Mouse (Mus musculus) naive thymus-derived CD4-positive, alpha-beta T cell, adult 2 months (primary cell): Measurements from ENCODE around the gene Lama4.

ENCODE experiments used
- DNase-seq: peaks from one replicate; pipeline ENCODE4 v3.0.0-alpha.2; 2011; ENCODE audit warnings: low read depth

Lama4 gene

GRCm38 (mm10) chr10:39049581-39050294 lies 84.4 kb downstream of the Lama4 start:
- DNase-seq = no peak

DNA sequence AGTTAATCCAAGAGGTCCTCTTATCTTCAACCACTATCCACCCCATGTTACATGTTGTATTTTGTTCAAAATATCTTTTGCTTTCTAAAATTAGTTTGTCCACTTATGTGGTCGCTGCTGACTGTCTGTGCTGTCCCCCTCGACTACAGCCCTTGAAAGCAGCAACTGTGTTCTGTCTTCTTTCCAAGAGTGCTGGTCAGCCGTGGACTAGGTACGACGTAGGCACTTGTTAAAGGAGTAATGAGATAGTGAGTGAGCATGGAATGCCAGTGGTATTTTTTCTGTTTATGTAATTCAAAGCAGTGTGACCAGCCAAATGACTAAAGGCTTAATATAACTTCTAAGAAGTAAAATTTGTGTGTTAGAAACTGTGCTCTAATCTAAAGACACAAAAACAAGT lies 90.7 kb downstream of the Lama4 start:
- DNase-seq = no peak

DNA sequence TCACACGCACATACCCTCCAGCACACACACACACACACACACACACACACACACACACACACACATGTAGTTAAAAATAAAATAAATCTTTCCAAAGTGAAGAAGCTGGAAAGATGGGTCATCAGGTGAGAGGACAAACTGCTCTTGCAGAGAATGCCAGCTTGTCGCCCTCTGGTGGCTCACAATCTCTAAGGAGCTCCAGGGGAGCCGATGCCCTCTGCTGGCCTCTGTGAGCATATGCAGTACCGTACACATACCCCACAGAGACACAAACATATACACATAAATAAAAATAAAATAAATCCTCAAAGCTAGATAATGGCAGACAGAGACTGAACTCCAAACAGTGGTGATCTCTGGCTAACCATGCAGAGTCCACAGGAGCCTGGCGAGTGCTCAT lies 99.4 kb downstream of the Lama4 start:
- DNase-seq = peak; percentile 40

- DNase-seq = no peak
These were observed 100.1 kb downstream of the Lama4 start for GRCm38 (mm10) chr10:39065449-39065848.

- DNase-seq = no peak
These were observed 100.7 kb downstream of the Lama4 start for GRCm38 (mm10) chr10:39066061-39066460.

DNA sequence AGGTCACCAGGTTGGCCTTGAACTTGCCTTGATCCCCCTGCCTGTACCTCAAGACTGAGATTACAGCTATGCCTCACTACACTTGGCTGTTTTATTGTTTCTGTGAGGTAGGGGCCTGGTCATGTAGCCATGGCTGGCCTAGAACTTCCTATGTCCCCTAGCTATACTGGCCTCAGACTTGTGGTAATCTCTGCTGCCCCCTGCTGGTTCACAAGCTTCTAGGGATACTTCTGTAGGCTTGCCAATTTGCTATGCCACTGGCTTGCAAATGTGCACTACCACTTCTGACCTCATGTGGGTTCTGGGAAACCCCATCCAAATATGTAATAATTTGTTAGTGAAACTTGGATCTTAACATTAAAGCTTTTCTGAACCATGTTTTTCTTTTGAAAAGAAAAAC lies 101.6 kb downstream of the Lama4 start:
- DNase-seq = peak; percentile 76

DNA sequence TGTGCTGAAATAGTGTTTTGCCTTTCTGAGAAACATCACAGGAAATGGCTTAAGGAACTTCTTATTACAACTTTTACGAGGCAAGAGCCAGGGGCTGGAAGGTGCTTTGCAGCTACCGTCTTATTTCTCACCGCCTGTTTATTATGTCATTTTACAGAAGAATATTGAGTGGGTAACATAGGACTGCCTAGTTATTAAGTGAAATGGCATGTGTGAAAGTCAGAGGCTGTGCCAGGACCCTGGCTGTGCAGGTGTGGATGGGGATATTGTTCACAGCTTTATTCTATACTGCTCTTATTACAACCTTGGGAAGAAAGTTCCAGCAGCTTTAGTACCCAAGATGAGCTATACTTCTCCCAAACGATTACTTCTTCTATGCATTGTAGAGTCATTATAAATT lies 106.7 kb downstream of the Lama4 start:
- DNase-seq = no peak

DNA sequence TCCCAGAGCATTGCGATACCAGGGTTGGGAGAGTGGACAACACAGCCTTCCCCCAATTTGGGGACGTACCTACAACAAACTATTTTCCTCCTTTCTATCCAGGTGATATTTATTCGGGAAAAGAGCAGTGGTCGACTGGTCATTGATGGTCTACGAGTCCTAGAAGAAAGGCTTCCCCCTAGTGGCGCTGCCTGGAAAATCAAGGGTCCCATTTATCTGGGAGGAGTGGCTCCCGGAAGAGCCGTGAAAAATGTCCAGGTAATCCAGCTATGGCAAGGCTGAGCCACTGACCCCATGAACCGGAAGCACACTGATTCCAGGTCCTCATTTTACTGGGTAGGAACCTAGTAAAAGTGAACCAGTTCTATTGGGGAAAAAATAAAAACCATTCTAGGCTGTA lies 131.7 kb downstream of the Lama4 start:
- DNase-seq = no peak

DNA sequence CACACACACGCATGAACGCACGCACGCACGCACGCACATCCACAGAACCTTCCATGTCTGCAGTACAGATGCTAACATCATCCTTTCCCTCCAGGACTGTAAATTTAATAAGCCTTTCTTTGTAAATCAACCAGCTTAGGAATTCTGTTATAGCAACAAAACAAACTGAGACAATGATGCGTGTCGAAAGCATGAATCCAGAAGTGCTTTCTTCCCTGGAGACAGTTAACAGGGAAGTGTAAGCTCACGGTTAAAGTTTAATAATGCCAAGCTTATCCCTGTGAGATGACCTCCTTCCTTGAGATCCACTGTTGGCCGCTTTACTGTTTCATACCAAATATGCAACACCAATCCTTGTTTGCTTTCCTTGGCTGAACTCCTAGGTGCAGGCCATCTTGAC lies 133.4 kb downstream of the Lama4 start:
- no peak for DNase-seq

GRCm38 (mm10) chr10:39104803-39105449 lies 139.6 kb downstream of the Lama4 start:
- no peak for DNase-seq

GRCm38 (mm10) chr10:39106413-39106812 lies 141.1 kb downstream of the Lama4 start:
- no peak for DNase-seq

GRCm38 (mm10) chr10:39106935-39107334 lies 141.6 kb downstream of the Lama4 start:
- DNase-seq = no peak

GRCm38 (mm10) chr10:39108837-39109488 lies 143.6 kb downstream of the Lama4 start:
- no peak for DNase-seq

- no peak for DNase-seq
These were observed 144.2 kb downstream of the Lama4 start for GRCm38 (mm10) chr10:39109489-39109874.

DNA sequence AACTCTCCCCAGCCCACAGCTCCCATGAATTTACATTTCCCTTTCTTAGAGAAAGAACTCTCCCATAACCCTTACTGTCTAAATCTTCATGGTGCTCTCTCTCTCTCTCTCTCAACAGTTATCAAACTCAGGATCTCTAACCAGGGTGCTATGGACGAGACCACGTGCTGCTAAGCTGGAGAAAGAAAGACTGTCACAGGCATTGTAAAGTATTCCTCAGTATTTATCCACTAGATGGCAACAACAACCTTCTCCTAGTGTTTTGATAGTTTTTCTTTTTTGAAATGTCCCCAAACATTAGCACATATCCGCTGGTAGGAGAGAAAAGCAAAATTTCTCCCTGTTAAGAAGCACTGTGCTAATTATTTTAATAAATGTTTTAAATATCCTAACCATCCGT lies 156.1 kb downstream of the Lama4 start:
- DNase-seq = peak; percentile 11

DNA sequence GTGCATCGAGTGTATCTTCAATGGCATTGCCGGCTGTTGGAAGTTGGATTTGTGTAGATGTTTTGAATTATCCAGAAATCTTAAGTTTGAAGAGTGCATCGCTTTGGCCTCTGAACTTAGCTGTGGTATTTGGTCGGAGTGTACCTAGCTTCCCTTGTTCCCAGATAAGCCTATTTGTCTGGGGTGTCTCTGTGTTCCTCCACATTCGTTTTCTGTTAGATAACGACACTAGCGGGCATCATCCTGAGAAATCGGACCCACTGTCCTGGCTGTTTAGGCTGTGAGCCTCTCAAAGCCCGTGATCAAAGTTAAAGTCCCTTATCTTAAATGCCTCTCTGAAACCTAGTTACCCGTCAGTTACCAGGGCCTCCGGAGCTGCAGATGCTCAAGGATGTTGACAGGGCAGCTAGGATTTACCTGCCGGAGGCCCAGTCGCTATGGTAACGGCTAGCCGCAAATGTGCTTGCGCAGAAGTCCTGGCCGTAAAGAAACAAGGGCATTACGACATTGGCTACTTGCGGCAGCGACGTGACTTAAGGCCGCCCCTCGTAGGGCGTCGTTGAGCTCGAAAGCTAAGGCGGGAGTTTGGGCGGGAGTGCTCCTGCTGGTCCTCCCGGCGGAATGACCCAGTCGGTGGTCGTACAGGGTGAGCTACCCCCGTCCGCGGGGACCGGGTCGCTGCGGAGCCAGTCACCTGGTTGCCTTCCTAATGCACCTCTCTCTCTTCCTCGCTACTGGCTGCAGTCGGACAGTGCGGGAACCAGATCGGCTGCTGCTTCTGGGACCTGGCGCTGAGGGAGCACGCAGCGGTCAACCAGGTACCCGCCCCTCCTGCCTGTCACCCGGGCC lies 168.4 kb downstream of the Lama4 start, which contains the start of the genes Fam229b and Tube1:
Gene Fam229b, minus strand, starts transcription at position 453 of the 849 bp plus-strand sequence.
Gene Tube1, plus strand, starts transcription at position 515 of the 849 bp plus-strand sequence.
- DNase-seq = peak; percentile 95

DNA sequence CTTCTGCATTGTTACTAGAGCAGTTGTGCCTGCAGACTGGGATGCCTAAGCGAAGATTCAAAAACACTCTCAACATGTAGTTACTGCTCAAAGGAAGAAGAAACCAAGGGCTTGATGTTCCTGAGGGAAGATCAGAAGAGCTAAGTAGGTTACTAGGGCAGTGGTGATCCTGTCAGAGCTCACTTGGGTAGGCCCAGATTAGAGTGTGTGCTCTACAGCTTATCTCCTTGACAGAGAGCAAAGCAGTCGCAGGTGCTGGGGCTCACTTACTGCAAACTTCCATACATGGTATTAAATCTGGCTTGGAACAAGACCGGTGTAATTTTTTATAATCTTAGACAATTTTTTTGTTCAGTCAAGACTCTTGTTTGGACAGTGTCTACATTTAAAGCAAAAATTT lies 172.5 kb downstream of the Lama4 start:
- DNase-seq = no peak

DNA sequence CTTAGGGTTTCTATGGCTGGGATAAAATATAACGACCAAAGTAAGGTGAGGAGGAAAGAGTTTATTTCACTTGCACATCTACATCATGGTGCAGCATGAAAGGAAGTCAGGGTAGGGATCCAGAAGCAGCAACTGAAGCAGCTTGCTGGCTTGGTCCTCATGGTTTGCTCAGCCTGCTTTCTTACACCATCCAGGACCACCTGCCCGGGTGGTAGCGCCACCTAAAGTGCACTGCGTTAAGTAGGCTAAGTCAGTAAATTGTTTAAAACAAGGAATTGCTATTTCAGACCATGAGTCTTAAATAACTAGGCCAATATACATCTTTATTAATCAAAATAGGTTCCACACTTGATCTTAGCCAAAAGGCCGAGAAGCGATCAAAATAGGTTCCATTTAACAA lies 173.4 kb downstream of the Lama4 start:
- no peak for DNase-seq

DNA sequence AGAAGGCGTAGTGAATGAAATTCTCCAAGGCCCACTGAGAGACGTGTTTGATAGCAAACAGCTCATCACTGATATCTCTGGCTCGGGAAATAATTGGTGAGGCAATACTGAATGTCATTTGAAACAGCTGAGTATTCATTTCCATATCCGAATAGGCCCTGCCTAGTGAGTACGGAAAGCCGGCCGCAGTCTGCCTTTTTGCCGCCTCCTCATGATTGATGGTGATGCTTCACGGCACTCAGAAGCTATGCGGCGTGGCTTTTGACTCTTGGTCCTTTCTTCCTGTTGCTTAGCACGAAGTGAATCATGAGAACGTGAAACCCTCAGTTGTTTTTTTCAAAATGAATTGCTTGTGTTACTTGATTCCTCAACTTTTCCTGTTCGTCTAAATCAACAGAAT lies 175.5 kb downstream of the Lama4 start:
- DNase-seq = no peak

DNA sequence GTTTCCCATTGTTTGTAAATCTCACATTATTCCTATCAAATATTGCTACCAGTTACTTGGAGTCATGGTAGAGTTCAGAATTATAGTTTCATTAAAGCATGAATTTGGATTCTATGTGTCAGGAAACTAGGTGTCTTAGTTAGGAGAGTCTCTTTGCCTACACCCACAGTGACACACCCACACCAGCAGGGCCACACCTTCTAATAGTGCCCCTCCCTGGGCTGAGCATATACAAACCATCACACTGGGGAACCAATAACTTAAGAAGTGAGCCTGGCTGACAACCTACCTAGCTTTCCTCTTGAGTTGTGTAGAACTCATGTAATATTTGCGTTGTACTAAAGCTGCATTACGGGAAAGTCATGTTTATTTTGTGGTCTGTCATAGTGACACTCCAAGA lies 176.1 kb downstream of the Lama4 start:
- no peak for DNase-seq

- DNase-seq = no peak
These were observed 176.9 kb downstream of the Lama4 start for GRCm38 (mm10) chr10:39142216-39142615.

GRCm38 (mm10) chr10:39156719-39157118 lies 191.4 kb downstream of the Lama4 start:
- DNase-seq = no peak
